Mouse (Mus musculus): ENCODE data around the gene Fam161a.
A peak's percentile ranks its signal among the peaks of the same experiment; 100 is the strongest.

Fam161a gene

DNA sequence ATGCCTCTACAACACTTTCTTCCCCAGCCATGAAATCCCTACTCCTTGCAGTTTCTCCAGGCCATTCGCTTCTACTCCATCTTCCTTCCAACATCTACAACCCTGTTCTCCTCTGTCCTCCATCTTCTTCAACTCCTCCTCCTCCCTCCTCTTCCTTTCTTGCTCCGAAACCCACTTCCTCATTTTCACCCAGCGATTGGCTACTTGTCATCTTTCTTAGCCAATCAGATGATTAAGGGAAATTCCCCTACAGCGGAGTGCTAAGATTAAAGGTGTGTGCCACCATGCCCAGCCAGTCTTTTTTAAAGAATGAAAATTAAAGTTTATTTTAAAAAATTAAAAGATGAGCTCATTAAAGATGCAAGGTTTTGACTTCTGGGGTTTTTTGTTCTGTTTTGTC, 10.6 kb downstream of the Fam161a start:
- no peaks in the 10 kb centered on the region for H3K27me3 ChIP-seq (ENCODE audit: insufficient read depth, low read length)
- H3K36me3 ChIP-seq (ENCODE audit: insufficient read depth, low read length) = no peaks in the 10 kb centered on the region
- H3K4me3 ChIP-seq (replicated peaks; ENCODE audit: low read length) = no peak overlapping the region
- H3K9me3 ChIP-seq (ENCODE audit: low read length) = peaks cover 3% of the 10 kb centered on the region; the same call in 1 of the 2 replicates
- H3K4me1 ChIP-seq (replicated peaks; ENCODE audit: low read depth, low read length) = peaks cover 14% of the 10 kb centered on the region; the same call in 1 of the 2 replicates
- TF ChIP-seq POU5F1 (IDR thresholded peaks at IDR 0.05; ENCODE audit: borderline replicate concordance, low read length) (no peak), NANOG (IDR thresholded peaks at IDR 0.05; ENCODE audit: borderline replicate concordance, low read length) (no peak), CTCF (conservative IDR thresholded peaks at IDR 0.05; ENCODE audit: low read length) (no peak)

DNA sequence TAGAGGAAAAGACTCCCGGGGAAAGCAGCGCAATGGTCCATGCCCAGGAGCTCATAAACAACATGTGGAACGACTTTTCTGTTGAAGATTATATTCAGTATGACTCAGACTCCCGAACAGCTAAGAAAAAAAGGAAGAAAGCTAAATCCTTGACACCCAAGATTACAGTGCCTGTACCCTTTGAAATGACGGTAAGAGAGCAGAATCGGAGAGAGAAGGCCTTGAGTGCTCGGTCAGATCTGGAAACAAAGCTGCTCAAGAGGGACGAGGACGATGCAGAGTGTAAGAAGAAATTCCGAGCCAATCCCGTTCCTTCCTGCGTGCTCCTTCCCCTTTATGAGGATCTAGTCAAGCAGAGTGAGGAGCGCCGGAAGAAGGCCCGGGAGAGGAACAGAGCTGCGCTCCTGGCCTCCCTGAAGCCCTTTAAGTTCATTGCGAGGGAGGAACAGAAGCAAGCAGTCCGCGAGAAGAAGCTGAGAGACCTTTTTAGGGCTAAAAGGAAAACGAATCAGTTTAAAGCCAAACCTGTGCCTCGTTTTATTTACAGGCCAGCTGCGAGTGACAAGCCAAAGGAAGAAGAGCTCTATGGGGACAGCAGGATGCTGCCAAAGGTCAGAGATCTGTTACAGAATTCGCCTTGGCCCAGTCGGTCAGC, 12.9 kb downstream of the Fam161a start:
- H3K36me3 ChIP-seq (ENCODE audit: insufficient read depth, low read length) = no peaks in the 10 kb centered on the region
- peak overlapping the region; percentile 59 for H3K4me3 ChIP-seq (replicated peaks; ENCODE audit: low read length)
- no peaks in the 10 kb centered on the region for H3K27me3 ChIP-seq (ENCODE audit: insufficient read depth, low read length)
- peaks cover 14% of the 10 kb centered on the region; the same call in 1 of the 2 replicates for H3K4me1 ChIP-seq (replicated peaks; ENCODE audit: low read depth, low read length)
- TF ChIP-seq NANOG (IDR thresholded peaks at IDR 0.05; ENCODE audit: borderline replicate concordance, low read length) = no peak
- no peak for TF ChIP-seq CTCF (conservative IDR thresholded peaks at IDR 0.05; ENCODE audit: low read length)
- no peak for TF ChIP-seq POU5F1 (IDR thresholded peaks at IDR 0.05; ENCODE audit: borderline replicate concordance, low read length)
- peaks cover 3% of the 10 kb centered on the region; the same call in 1 of the 2 replicates for H3K9me3 ChIP-seq (ENCODE audit: low read length)

DNA sequence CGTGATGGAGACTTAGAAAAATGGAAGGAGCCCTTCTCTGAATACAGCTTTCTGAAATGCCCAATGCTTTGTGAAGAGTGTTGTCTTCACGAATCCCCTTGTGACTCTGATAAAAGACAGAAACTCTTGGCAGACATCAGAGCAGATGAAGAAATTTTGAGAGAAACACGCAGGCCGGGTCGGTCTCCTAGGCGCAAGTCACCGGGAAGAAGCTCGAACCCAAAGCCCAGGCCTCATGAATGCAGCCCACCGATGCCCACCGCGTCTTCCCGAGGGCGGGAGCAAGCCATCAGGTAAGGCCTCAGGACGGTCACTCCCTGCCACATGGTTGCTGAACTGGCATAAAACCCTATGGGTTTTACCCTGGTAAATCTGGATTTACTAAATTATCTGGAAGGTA, 13.5 kb downstream of the Fam161a start:
- Histone ChIP-seq H3K36me3 (ENCODE audit: insufficient read depth, low read length) (no peaks in the 10 kb centered on the region), H3K4me1 (replicated peaks; ENCODE audit: low read depth, low read length) (peaks cover 14% of the 10 kb centered on the region; the same call in 1 of the 2 replicates), H3K27me3 (ENCODE audit: insufficient read depth, low read length) (no peaks in the 10 kb centered on the region), H3K4me3 (replicated peaks; ENCODE audit: low read length) (peak overlapping the region; percentile 59), H3K9me3 (ENCODE audit: low read length) (peaks cover 3% of the 10 kb centered on the region; the same call in 1 of the 2 replicates)
- TF ChIP-seq POU5F1 (IDR thresholded peaks at IDR 0.05; ENCODE audit: borderline replicate concordance, low read length) = no peak
- no peak for TF ChIP-seq CTCF (conservative IDR thresholded peaks at IDR 0.05; ENCODE audit: low read length)
- no peak for TF ChIP-seq NANOG (IDR thresholded peaks at IDR 0.05; ENCODE audit: borderline replicate concordance, low read length)

DNA sequence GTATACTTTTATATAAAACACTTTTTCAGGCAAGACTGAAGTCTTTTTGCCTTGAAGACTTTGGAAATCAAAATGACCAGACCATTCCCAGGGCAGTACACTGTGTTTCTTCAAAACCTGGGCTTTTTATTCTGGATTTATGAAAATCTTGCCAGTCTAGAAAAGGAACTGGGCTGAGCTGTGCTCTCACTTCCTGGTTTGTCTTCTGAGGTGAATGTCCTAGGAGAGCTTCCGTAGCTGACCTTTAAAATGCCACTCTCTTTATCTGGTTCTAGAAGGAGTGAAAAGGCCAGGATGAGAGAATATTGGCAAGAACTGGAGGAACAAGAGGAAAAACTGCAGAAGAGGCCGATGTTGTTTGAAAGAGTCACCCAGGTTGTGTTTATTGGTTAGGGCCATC, 15.8 kb downstream of the Fam161a start:
- Histone ChIP-seq H3K9me3 (ENCODE audit: low read length) (peaks cover 3% of the 10 kb centered on the region; the same call in 1 of the 2 replicates), H3K27me3 (ENCODE audit: insufficient read depth, low read length) (no peaks in the 10 kb centered on the region), H3K36me3 (ENCODE audit: insufficient read depth, low read length) (no peaks in the 10 kb centered on the region), H3K4me1 (replicated peaks; ENCODE audit: low read depth, low read length) (peaks cover 14% of the 10 kb centered on the region; the same call in 1 of the 2 replicates), H3K4me3 (replicated peaks; ENCODE audit: low read length) (no peak overlapping the region)
- no peak for TF ChIP-seq NANOG (IDR thresholded peaks at IDR 0.05; ENCODE audit: borderline replicate concordance, low read length)
- TF ChIP-seq POU5F1 (IDR thresholded peaks at IDR 0.05; ENCODE audit: borderline replicate concordance, low read length) = no peak
- TF ChIP-seq CTCF (conservative IDR thresholded peaks at IDR 0.05; ENCODE audit: low read length) = no peak

DNA sequence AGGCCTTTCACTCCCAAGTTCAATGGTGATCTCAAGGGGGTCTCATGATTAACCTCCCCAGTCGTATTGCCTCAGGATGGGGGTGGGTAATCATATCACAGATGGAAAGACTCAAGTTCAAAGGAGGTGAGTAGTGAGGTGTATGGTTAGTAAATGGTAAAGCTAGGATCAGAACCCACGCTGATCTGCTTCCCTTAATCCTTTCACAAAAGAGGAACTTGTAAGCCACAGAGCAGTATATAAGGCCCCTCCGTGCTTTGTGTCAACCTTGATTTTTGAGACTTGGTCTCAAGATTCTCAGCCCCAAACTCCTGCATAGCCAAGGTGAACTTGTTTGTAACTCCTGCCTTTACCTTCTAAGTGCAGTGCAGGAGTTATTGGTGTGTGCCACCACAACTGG, 16.8 kb downstream of the Fam161a start:
- TF ChIP-seq CTCF (conservative IDR thresholded peaks at IDR 0.05; ENCODE audit: low read length) (no peak), NANOG (IDR thresholded peaks at IDR 0.05; ENCODE audit: borderline replicate concordance, low read length) (no peak), POU5F1 (IDR thresholded peaks at IDR 0.05; ENCODE audit: borderline replicate concordance, low read length) (no peak)
- Histone ChIP-seq H3K4me3 (replicated peaks; ENCODE audit: low read length) (no peak overlapping the region), H3K4me1 (replicated peaks; ENCODE audit: low read depth, low read length) (peaks cover 14% of the 10 kb centered on the region; the same call in 1 of the 2 replicates), H3K36me3 (ENCODE audit: insufficient read depth, low read length) (no peaks in the 10 kb centered on the region), H3K27me3 (ENCODE audit: insufficient read depth, low read length) (no peaks in the 10 kb centered on the region), H3K9me3 (ENCODE audit: low read length) (no peaks in the 10 kb centered on the region)

DNA sequence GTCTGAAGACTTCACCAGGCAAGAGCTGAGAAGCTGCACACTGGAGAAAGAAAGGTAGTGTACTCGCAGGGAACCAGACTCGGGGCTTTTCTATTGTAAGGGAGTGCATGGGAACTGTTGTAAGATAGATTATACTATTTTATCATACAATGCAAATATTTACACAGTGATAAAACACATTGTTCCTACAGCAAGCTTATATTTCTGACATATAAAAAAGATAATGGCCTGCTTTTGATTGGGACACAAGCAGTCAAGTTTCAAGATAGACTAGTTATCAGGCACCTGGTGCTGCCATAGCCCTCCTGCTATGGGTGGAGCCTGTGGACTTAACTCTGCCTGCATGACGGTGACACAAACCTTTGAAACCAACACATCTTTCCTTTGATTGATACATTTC, 21.6 kb downstream of the Fam161a start:
- no peaks in the 10 kb centered on the region for H3K9me3 ChIP-seq (ENCODE audit: low read length)
- no peaks in the 10 kb centered on the region for H3K4me1 ChIP-seq (replicated peaks; ENCODE audit: low read depth, low read length)
- no peaks in the 10 kb centered on the region for H3K27me3 ChIP-seq (ENCODE audit: insufficient read depth, low read length)
- no peak overlapping the region for H3K4me3 ChIP-seq (replicated peaks; ENCODE audit: low read length)
- TF ChIP-seq CTCF (conservative IDR thresholded peaks at IDR 0.05; ENCODE audit: low read length) (no peak), NANOG (IDR thresholded peaks at IDR 0.05; ENCODE audit: borderline replicate concordance, low read length) (no peak), POU5F1 (IDR thresholded peaks at IDR 0.05; ENCODE audit: borderline replicate concordance, low read length) (no peak)
- no peaks in the 10 kb centered on the region for H3K36me3 ChIP-seq (ENCODE audit: insufficient read depth, low read length)

DNA sequence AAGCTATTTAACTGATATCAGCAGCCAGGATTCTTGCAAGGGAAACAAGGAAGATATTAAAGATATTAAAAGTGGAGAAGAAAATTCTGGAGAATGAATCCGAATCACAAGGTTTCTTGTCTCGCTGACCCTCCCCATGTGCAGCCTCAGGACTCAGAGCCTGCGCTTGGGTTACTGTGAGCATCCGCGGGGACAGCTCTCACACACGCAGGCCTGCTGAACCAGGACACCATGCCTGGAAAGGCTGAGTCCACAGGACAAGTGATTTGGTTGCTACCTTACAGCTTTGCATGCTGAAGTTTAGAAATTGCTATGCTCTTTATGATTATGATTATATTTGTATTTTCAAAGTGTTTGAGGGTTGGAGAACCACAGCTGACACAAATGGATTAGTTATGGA, 22.1 kb downstream of the Fam161a start:
- H3K27me3 ChIP-seq (ENCODE audit: insufficient read depth, low read length) = no peaks in the 10 kb centered on the region
- H3K4me1 ChIP-seq (replicated peaks; ENCODE audit: low read depth, low read length) = no peaks in the 10 kb centered on the region
- TF ChIP-seq NANOG (IDR thresholded peaks at IDR 0.05; ENCODE audit: borderline replicate concordance, low read length) (no peak), CTCF (conservative IDR thresholded peaks at IDR 0.05; ENCODE audit: low read length) (no peak), POU5F1 (IDR thresholded peaks at IDR 0.05; ENCODE audit: borderline replicate concordance, low read length) (no peak)
- no peaks in the 10 kb centered on the region for H3K9me3 ChIP-seq (ENCODE audit: low read length)
- H3K36me3 ChIP-seq (ENCODE audit: insufficient read depth, low read length) = no peaks in the 10 kb centered on the region
- H3K4me3 ChIP-seq (replicated peaks; ENCODE audit: low read length) = no peak overlapping the region

DNA sequence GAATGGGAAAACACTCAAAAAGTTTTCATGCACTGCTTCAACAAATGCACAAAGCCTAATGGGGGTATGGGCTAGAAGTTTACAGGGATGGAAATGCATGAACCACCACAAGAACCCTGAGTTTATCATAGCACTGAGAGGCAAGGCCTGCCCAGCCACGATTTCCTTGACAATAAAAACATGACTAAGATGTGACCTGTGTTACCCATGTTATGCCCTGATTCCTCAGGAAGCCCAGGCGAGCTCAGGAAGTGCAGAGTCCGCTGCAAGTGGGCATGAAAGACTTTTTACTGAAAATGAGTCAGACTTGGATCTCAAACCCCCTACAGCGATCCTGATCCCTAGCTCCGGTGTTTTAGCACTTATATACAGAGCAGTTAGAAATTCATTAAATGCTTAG, 39.9 kb downstream of the Fam161a start:
- H3K27me3 ChIP-seq (ENCODE audit: insufficient read depth, low read length) = no peaks in the 10 kb centered on the region
- peaks cover 27% of the 10 kb centered on the region for H3K4me1 ChIP-seq (replicated peaks; ENCODE audit: low read depth, low read length)
- H3K36me3 ChIP-seq (ENCODE audit: insufficient read depth, low read length) = no peaks in the 10 kb centered on the region
- no peaks in the 10 kb centered on the region for H3K9me3 ChIP-seq (ENCODE audit: low read length)
- no peak for TF ChIP-seq POU5F1 (IDR thresholded peaks at IDR 0.05; ENCODE audit: borderline replicate concordance, low read length)
- no peak for TF ChIP-seq CTCF (conservative IDR thresholded peaks at IDR 0.05; ENCODE audit: low read length)
- TF ChIP-seq NANOG (IDR thresholded peaks at IDR 0.05; ENCODE audit: borderline replicate concordance, low read length) = no peak
- H3K4me3 ChIP-seq (replicated peaks; ENCODE audit: low read length) = peak overlapping the region; percentile 68

Measured in E14TG2a.4 (cell line).